Mouse (Mus musculus) small intestine, adult 2 months (tissue): ENCODE results near the gene Crtc2.

Source experiments
- CTCF ChIP-seq: fragments of 200-500 bp; IDR thresholded peaks from 2 replicates; pipeline ENCODE4 v1.5.1; 2012; ENCODE audit warnings: low read depth, mild to moderate bottlenecking, control low read depth, inconsistent platforms, low read length, moderate library complexity, mixed read lengths; ENCODE audit not compliant: insufficient replicate concordance, insufficient read length; ENCODE audit errors: extremely low read depth
- POLR2A ChIP-seq: fragments of 200-500 bp; IDR thresholded peaks from 2 replicates; pipeline ENCODE4 v1.6.1; 2012; ENCODE audit warnings: low read depth, mild to moderate bottlenecking, control low read depth, inconsistent platforms, low read length, moderate library complexity

DNA sequence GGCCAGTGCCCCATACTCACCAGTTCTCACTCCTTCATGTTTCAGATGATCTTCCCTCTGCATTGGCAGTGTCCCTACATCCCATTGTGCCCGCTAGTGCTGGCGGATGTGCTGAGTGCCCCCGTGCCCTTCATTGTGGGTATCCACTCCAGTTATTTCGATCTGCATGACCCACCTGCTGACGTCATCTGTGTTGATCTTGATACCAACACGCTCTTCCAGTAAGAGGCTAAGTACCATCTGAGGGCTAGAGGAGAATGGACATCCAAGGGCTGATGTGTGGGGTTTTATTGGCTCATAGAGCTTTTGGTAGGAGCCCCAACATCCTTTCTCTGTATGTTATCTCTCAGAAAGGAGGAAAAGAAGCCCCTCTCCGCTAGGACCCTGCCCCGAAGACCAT, 16.8 kb downstream of the Crtc2 start:
- TF ChIP-seq POLR2A, result no peak
- TF ChIP-seq CTCF, result no peak
